9 mouse cellular contexts compared by ENCODE assay signal in the genomic region with DNA sequence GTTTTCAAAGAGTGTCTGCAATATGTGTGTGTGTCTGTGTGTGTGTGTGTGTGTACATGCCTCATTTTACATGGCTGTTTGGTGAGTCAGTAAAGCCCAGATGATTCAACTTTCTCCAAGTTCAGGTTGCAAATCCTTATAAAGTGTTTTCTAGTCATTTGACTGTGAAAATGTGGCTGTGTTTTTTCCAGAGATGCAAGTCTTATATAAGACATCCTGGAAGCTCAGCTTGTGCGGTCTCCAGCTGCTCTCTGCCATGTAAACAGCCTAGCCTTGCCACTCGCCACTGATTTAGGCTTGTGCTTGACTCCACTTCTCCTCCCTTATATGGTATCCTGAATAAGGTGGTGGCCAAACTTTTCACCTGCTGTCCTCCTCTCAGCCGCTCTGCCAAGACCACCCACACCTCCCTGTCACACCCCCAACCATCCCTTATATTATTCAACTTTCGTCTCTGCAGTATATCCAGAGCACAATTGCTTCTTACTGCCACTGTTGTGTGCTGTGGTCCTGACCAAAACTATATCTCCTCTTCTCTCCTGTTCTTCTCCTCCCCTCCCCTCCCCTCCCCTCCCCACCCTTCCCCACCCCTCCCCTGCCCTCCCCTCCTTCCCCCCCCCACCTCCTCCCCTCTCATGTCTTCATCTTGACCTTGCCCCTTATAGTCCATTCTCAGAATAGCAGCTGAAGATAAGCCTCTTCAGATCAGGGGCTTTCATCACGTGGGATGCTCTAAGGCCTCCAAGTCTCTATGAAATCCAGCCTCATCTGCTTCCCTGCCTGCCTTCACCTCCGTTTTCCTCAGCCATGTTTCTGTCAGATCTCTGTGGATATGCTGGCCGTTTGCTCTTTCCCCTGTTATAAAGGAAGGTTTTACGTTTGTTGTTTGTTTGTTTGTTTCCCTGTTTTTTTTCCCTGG.
DNase-seq lines count a peak whose midpoint lies in the region; ATAC-seq and TF ChIP-seq lines count a peak whose summit lies in the region.
"Had no signal": no experiment of that assay in that cellular context is flagged by ENCODE, and none has a peak within 500 bp of the region (broad histone marks: within the 10 kb centered on the region; RNA-seq: fewer than 3 reads in every experiment).

No protein-coding gene starts in this region.

- no peak overlapping the region for H3K4me3 ChIP-seq in heart, postnatal 0 days (ENCODE audit: low read depth, low read length)
- no peak overlapping the region for H3K4me3 ChIP-seq in stomach, embryonic 16.5 days (replicated peaks; ENCODE audit: low read length)
- H3K4me3 ChIP-seq: limb, embryonic 15.5 days had no signal

- H3K36me3 ChIP-seq in heart, postnatal 0 days (replicated peaks; ENCODE audit: control insufficient read depth, insufficient read depth, low read length), result 0 out of 2 replicates have a peak, but pooled peaks cover 5% of the 10 kb centered on the region
- H3K36me3 ChIP-seq in stomach, embryonic 16.5 days (ENCODE audit: control insufficient read depth, insufficient read depth, low read length), result no peaks in the 10 kb centered on the region
- H3K36me3 ChIP-seq: limb, embryonic 15.5 days had no signal

- no peak for TF ChIP-seq CTCF in heart, postnatal 0 days (IDR thresholded peaks at IDR 0.05; ENCODE audit: low read depth)

- no peak overlapping the region for H3K4me2 ChIP-seq in heart, postnatal 0 days (ENCODE audit: low read depth, low read length)
- H3K4me2 ChIP-seq in stomach, embryonic 16.5 days (ENCODE audit: low read depth, low read length), result no peak overlapping the region
- H3K4me2 ChIP-seq: limb, embryonic 15.5 days had no signal

- peaks cover 37% of the 10 kb centered on the region for H3K4me1 ChIP-seq in heart, postnatal 0 days (ENCODE audit: control insufficient read depth, insufficient read depth)
- H3K4me1 ChIP-seq in stomach, embryonic 16.5 days (ENCODE audit: control insufficient read depth, insufficient read depth, low read length), result peaks cover 5% of the 10 kb centered on the region

- no peak for ATAC-seq in heart, postnatal 0 days (ENCODE audit: insufficient read depth, low read depth)
- peak; percentile 64; the same call in 1 of the 2 replicates for ATAC-seq in stomach, embryonic 16.5 days (ENCODE audit: insufficient read depth, low FRiP score)

- H3K27me3 ChIP-seq in heart, postnatal 0 days (ENCODE audit: control insufficient read depth, insufficient read depth, low read length), result no peaks in the 10 kb centered on the region
- no peaks in the 10 kb centered on the region for H3K27me3 ChIP-seq in stomach, embryonic 16.5 days (ENCODE audit: control insufficient read depth, insufficient read depth, low read length)
- H3K27me3 ChIP-seq: limb, embryonic 15.5 days had no signal

- DNase-seq in cerebellum, adult 18-20 months, result peak; percentile 39 to 42
- no peak for DNase-seq in cerebellum, postnatal 25 days
- no peak for DNase-seq in heart, postnatal 0 days (ENCODE audit: low spot score)
- DNase-seq in heart, postnatal 36 days, result no peak
- peak; percentile 26 to 35 for DNase-seq in right cerebral cortex, adult 2 months (ENCODE audit: low spot score in 2 of 2)
- DNase-seq in right cerebral cortex, postnatal 4 days, result no peak
- DNase-seq in spleen, postnatal 10 days (ENCODE audit: low spot score in 2 of 2), result no peak

- no peaks in the 10 kb centered on the region for H3K9me3 ChIP-seq in heart, postnatal 0 days (replicated peaks; ENCODE audit: control insufficient read depth, low read length)
- no peaks in the 10 kb centered on the region for H3K9me3 ChIP-seq in stomach, embryonic 16.5 days (replicated peaks; ENCODE audit: control insufficient read depth, low read length)
- H3K9me3 ChIP-seq: limb, embryonic 15.5 days had no signal

- H3K9ac ChIP-seq in heart, postnatal 0 days (replicated peaks; ENCODE audit: low read depth, low read length), result no peak overlapping the region
- H3K9ac ChIP-seq in stomach, embryonic 16.5 days (ENCODE audit: low read length), result no peak overlapping the region
- H3K9ac ChIP-seq: limb, embryonic 15.5 days had no signal

- intact Hi-C loops in heart, postnatal 36 days (cut with DNase I), result no loop called here

- WGBS in heart, postnatal 0 days, result 52% methylated on average over 8 of the region's 8 CpGs
- WGBS in stomach, embryonic 16.5 days, result 55% methylated on average over 8 of the region's 8 CpGs

- peak overlapping the region; percentile 50; the same call in 1 of the 2 replicates for H3K27ac ChIP-seq in heart, postnatal 0 days (ENCODE audit: low read depth)
- peak overlapping the region; percentile 61 for H3K27ac ChIP-seq in stomach, embryonic 16.5 days (ENCODE audit: low read length)
- H3K27ac ChIP-seq: limb, embryonic 15.5 days had no signal

- TF ChIP-seq EP300 in heart, postnatal 0 days (IDR thresholded peaks at IDR 0.05; ENCODE audit: low read depth), result no peak

Comparison
In these comparisons a context has a peak if more than half of its experiments do, and no peak if none do; other contexts are left out.
1. DNase-seq: peak in cerebellum, adult 18-20 months (2 of 2) and right cerebral cortex, adult 2 months (2 of 2); none in cerebellum, postnatal 25 days (0 of 2), heart, postnatal 0 days (single experiment), heart, postnatal 36 days (0 of 2), right cerebral cortex, postnatal 4 days (single experiment) and spleen, postnatal 10 days (0 of 2).